Mouse (Mus musculus): ENCODE measurements around the gene Dnal4.

- TF ChIP-seq TAL1 (IDR thresholded peaks at IDR 0.05; ENCODE audit: low read length) (no peak), GATA1 (IDR thresholded peaks at IDR 0.05; ENCODE audit: low read length) (no peak)
These were observed 12.5 kb upstream of the Dnal4 start for GRCm38 (mm10) chr15:79790111-79790510.
